Mouse (Mus musculus) hindbrain, embryonic 14.5 days (tissue): ENCODE measurements at regions not wholly inside any gene's neighbourhood (a gene's known extent, or its start where the extent isn't known, plus 50 kb on each side); places are given as distances from the start of the nearest gene placed in this dataset.

Experiments
- ATAC-seq: fragments of 200-750 bp; cut with Nextera tagmentation; 2 replicates; pipeline ENCODE4 v1.8.0; 2017; ENCODE audit warnings: moderate number of reproducible peaks, mild to moderate bottlenecking, moderate TSS enrichment, moderate library complexity; ENCODE audit not compliant: low FRiP score
- DNase-seq: peaks from one replicate; pipeline ENCODE4 v3.0.0-alpha.2; 2015; ENCODE audit warnings: low spot score
- H3K27ac ChIP-seq: fragments of 300-500 bp; sonication (generic); 2 replicates; pipeline ENCODE4 v1.5.1; 2014; ENCODE audit warnings: mild to moderate bottlenecking, moderate library complexity
- H3K27me3 ChIP-seq: fragments of 300-500 bp; sonication (generic); 2 replicates; pipeline ENCODE4 v1.6.1; 2014; ENCODE audit warnings: mild to moderate bottlenecking, low read length, mixed read lengths; ENCODE audit not compliant: control insufficient read depth, insufficient read depth
- H3K36me3 ChIP-seq: fragments of 300-500 bp; sonication (generic); replicated peaks from 2 replicates; pipeline ENCODE4 v1.6.1; 2014; ENCODE audit not compliant: control insufficient read depth, insufficient read depth
- H3K4me1 ChIP-seq: fragments of 300-500 bp; sonication (generic); replicated peaks from 2 replicates; pipeline ENCODE4 v1.6.1; 2014; ENCODE audit warnings: antibody characterized with exemption, low read length, mixed read lengths; ENCODE audit not compliant: control insufficient read depth, insufficient read depth
- H3K4me2 ChIP-seq: fragments of 300-500 bp; sonication (generic); replicated peaks from 2 replicates; pipeline ENCODE4 v1.6.1; 2014; ENCODE audit warnings: mild to moderate bottlenecking, moderate library complexity
- H3K4me3 ChIP-seq: fragments of 300-500 bp; sonication (generic); replicated peaks from 2 replicates; pipeline ENCODE4 v1.5.1; 2014; ENCODE audit warnings: mild to moderate bottlenecking, low read length
- H3K9ac ChIP-seq: fragments of 300-500 bp; sonication (generic); 2 replicates; pipeline ENCODE4 v1.6.1; 2014
- H3K9me3 ChIP-seq: fragments of 300-500 bp; sonication (generic); 2 replicates; pipeline ENCODE4 v1.6.1; 2016; ENCODE audit warnings: low read length; ENCODE audit not compliant: control insufficient read depth
- WGBS: fragments of 180-500 bp; shearing (Covaris S2); extraction: QIAGEN DNeasy Blood & Tissue Kit; methylation state at CpG from one replicate; pipeline ENCODE4 v1.1.7; 2014; 5-methylcytosine and 5-hydroxymethylcytosine counted together

DNA sequence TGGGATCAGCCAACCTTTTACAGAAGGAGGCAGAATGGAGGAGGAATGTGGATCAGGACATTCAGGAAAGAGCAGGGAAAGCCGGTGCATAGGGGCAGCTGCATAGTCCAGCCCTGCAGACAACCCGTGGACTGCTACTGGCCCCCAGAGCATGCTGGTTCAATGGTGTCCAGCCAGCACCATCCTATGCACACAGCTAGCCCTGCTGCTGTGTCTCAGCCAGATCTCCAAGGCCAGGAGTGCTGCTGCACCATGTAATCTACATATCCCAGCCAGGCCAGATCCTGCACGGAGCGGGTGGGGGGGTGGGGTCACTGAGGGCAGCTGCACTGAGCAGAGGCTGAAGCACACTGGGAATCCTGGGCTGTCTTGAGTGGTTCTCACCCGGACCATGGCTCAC lies 165.8 kb upstream of the Rpl38 start:
- DNase-seq (no peak), ATAC-seq (no peak)
- Histone ChIP-seq H3K27ac (no peak overlapping the region), H3K36me3 (no peaks in the 10 kb centered on the region), H3K4me3 (no peak overlapping the region), H3K4me2 (no peak overlapping the region), H3K4me1 (peaks cover 3% of the 10 kb centered on the region; the same call in 1 of the 2 replicates), H3K9me3 (no peaks in the 10 kb centered on the region), H3K9ac (no peak overlapping the region), H3K27me3 (no peaks in the 10 kb centered on the region)
- WGBS: 19% methylated on average over 5 of the region's 5 CpGs

DNA sequence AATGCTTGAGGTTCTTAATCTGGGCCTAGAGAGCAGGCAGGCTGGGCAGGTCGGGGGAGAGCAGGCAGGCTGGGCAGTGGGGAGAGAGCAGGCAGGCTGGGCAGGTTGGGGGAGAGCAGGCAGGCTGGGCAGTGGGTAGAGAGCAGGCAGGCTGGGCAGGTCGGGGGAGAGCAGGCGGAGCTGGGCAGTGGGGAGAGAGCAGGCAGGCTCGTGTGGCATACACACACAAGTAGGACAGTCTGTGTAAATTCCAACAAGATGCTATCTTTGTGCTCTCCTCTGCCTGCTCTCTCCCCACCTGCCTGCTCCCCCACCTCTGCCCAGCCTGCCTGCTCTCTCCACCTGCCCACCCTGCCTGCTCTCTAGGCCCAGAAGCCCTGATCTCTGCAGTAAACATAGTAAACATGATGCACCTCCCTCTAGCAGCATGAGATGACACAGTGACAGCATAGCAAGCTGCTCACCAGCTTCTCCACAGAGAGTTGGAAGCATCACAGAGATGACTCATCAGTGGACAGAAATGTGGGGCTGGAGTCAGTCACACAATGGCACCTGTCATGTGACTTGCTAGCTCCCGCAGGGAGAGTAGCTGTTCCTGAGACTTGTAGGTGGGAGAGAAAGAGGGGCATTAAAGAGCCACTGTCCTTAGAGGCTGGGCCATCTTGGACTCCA lies 166.3 kb upstream of the Rpl38 start:
- 49% methylated on average over 5 of the region's 5 CpGs for WGBS
- Histone ChIP-seq H3K4me1 (peaks cover 3% of the 10 kb centered on the region; the same call in 1 of the 2 replicates), H3K4me2 (no peak overlapping the region), H3K27ac (no peak overlapping the region), H3K4me3 (no peak overlapping the region), H3K9me3 (no peaks in the 10 kb centered on the region), H3K27me3 (no peaks in the 10 kb centered on the region), H3K9ac (no peak overlapping the region), H3K36me3 (no peaks in the 10 kb centered on the region)
- DNase-seq (no peak), ATAC-seq (no peak)

DNA sequence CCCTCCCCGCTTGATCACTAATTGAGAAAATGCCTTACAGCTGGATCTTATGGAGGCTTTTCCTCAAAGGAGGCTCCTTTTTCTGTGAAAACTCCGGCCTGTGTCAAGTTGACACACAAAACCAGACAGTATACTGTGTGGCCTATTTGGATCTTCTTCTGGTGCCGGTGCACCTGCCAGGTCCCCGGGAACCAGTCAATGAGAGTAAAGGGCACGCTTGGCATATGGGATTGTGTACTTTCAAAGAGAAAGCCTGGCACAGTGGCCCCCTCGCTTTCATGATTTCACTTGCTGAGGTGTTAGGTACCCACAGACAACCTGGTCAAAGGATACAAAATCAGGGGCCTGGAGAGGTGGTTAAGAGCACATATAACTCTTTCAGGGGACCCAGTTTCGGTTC lies 167.9 kb upstream of the Rpl38 start:
- Histone ChIP-seq H3K9ac (no peak overlapping the region), H3K4me2 (no peak overlapping the region), H3K4me1 (peaks cover 11% of the 10 kb centered on the region), H3K36me3 (no peaks in the 10 kb centered on the region), H3K4me3 (no peak overlapping the region), H3K27me3 (no peaks in the 10 kb centered on the region), H3K27ac (no peak overlapping the region), H3K9me3 (no peaks in the 10 kb centered on the region)
- ATAC-seq: no peak
- 93% methylated on average over 7 of the region's 7 CpGs for WGBS
- DNase-seq: no peak

DNA sequence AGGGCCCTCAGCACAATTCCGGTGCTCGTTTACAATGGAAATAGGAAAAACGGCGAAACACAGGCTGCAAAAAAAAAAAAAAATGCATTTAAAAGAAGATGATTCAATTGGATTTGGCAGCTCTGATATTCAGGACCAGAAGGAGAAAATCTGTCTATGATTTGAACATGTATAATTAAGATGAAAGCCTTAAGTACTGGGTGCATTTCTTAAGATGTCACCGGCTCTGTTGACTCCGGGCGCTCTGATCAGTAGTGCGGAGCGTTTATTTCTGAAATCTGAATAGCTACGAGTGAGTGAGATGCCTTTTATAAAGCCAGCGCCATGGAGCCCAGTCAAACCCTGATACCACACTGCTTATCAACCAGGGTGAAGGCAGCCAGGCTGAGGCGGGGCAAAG lies 168.7 kb upstream of the Rpl38 start:
- no peaks in the 10 kb centered on the region for H3K9me3 ChIP-seq
- DNase-seq (no peak), ATAC-seq (no peak)
- H3K27ac ChIP-seq: peak overlapping the region; percentile 63; the same call in 1 of the 2 replicates
- no peak overlapping the region for H3K4me2 ChIP-seq
- no peak overlapping the region for H3K9ac ChIP-seq
- H3K27me3 ChIP-seq: no peaks in the 10 kb centered on the region
- H3K4me1 ChIP-seq: peaks cover 17% of the 10 kb centered on the region
- WGBS: 78% methylated on average over 12 of the region's 12 CpGs
- no peaks in the 10 kb centered on the region for H3K36me3 ChIP-seq
- H3K4me3 ChIP-seq: no peak overlapping the region

DNA sequence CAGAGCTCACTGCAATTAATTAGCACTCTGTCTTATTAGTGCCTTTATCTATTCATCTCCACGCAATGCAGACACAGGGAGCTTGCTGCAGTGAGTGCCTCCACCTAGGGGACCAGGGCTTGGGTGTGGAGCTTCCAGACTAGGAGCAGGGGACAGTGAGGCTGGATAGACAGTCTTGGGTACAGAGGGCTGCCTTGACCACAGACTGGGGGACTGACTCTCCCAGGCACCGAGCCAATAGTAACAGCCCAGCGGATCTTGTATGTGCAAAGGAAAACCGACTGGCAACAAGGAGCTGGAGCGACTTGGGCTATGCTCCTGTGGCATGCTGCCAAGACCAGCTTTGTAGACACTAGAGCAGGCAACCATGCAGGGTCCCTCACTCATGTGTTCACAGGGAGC lies 172.8 kb upstream of the Rpl38 start:
- H3K4me3 ChIP-seq: no peak overlapping the region
- ATAC-seq (peak; percentile 74; the same call in 1 of the 2 replicates), DNase-seq (peak; percentile 76)
- H3K4me1 ChIP-seq: peaks cover 15% of the 10 kb centered on the region
- no peaks in the 10 kb centered on the region for H3K36me3 ChIP-seq
- H3K4me2 ChIP-seq: no peak overlapping the region
- no peaks in the 10 kb centered on the region for H3K27me3 ChIP-seq
- 32% methylated on average over 5 of the region's 5 CpGs for WGBS
- H3K27ac ChIP-seq: peak overlapping the region; percentile 34
- H3K9ac ChIP-seq: no peak overlapping the region
- no peaks in the 10 kb centered on the region for H3K9me3 ChIP-seq

DNA sequence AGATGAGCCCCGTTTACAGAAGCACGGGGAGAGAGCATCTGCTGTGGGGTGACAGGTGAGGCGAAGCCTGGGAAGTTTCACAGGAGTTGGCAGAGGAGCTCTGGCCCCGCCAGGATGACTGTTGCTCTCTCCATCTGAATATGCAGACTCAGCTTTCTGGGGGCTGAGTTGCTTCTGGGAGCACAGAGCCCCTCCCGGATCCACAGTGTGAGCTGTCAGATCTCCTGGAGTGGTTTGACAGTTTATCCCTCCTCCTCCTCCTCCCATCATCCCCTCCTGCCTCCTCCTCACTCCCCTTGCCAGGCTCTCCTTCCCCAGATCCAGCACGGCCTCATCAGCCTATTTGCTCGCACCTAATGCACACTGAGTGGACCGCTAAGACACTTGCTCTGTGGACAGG lies 181.9 kb upstream of the Rpl38 start:
- Histone ChIP-seq H3K4me3 (no peak overlapping the region), H3K9me3 (no peaks in the 10 kb centered on the region), H3K27ac (no peak overlapping the region), H3K4me2 (no peak overlapping the region), H3K27me3 (0 out of 2 replicates have a peak, but pooled peaks cover 4% of the 10 kb centered on the region), H3K36me3 (no peaks in the 10 kb centered on the region), H3K9ac (no peak overlapping the region), H3K4me1 (peaks cover 17% of the 10 kb centered on the region; the same call in 1 of the 2 replicates)
- DNase-seq (no peak), ATAC-seq (no peak)
- 26% methylated on average over 8 of the region's 8 CpGs for WGBS

DNA sequence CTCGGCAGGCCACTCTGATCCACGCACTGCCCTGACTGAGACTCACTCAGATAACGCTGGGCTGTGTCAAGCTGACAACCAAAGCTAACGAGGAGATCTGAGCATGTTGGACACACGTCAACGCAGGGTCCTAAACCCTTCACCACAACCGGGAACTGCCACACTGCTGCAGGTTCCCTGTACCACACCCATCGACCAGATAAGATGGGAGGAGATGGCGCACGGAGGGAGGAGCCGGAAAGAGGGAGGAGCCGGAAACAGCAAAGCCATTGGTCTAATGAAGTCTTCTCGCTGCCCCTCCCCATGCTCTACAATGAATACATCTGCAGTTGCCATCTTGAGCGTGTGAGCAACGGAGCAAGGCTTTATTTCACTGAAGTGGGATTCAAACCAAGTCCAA lies 182.9 kb upstream of the Rpl38 start:
- WGBS: 71% methylated on average over 15 of the region's 15 CpGs
- no peak for ATAC-seq
- DNase-seq: no peak
- Histone ChIP-seq H3K36me3 (no peaks in the 10 kb centered on the region), H3K4me3 (no peak overlapping the region), H3K9ac (no peak overlapping the region), H3K9me3 (no peaks in the 10 kb centered on the region), H3K27ac (no peak overlapping the region), H3K4me2 (no peak overlapping the region), H3K4me1 (peaks cover 17% of the 10 kb centered on the region; the same call in 1 of the 2 replicates), H3K27me3 (0 out of 2 replicates have a peak, but pooled peaks cover 4% of the 10 kb centered on the region)

DNA sequence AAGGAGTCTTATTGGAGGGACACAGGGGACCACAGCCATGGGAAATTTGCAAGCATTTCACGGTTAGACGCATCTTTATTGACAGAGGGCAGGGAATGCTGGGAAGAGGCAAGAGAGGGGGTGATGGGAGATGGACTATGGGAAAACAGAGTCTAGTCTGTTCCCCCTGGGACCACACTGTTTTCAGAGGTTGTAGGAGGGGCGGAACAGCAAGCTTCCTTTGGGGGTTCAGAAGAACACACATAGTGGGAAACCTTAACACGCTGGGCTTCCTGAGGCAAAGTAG lies 183.7 kb upstream of the Rpl38 start:
- ATAC-seq: no peak
- Histone ChIP-seq H3K9me3 (no peaks in the 10 kb centered on the region), H3K27ac (no peak overlapping the region), H3K4me1 (peaks cover 17% of the 10 kb centered on the region; the same call in 1 of the 2 replicates), H3K4me2 (no peak overlapping the region), H3K36me3 (no peaks in the 10 kb centered on the region), H3K27me3 (0 out of 2 replicates have a peak, but pooled peaks cover 4% of the 10 kb centered on the region), H3K4me3 (no peak overlapping the region), H3K9ac (no peak overlapping the region)
- 41% methylated on average over 4 of the region's 4 CpGs for WGBS
- DNase-seq: no peak

DNA sequence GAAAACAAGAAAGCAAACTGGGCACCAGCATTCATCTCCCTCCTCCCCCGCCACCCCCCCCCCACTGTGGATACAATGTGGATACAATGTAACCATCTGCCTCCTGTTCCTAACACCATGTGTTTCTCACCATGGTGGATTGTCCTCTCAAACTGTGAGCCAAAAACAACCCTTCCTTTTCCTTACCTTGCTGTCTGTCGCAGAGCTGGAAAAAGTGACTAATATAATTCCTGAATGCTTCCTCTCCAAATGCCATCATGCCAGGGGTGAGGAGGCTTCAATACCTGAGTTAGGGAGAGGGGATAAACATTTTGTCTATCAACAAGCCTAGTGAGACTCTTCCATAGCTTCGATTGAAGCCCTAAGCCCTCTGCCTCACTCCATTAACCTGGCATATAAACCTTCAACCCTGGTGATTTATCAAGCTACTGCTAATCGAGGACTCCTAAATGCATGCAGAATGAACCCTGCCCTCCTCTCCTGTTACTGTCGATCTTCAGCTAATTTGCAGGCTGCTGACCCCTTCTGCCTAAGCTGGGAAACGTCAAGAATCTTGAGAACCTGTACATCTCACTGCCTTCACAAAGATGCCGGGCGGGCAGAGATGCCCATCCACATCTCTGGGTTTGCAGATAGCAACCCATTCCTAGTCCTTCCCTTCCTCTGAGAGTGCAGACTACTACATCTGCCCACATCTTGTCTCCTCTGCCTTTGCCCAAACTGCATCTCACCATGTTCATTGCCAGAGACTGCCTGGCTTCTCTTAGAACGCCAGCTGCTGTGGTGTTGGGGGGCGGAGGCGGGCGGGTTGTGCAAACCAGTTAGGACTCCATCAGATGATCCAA lies 184.3 kb upstream of the Rpl38 start:
- ATAC-seq: no peak
- WGBS: 60% methylated on average over 12 of the region's 12 CpGs

More for the DNA sequence above, 184.3 kb upstream of the Rpl38 start:
- Histone ChIP-seq H3K9ac (no peak overlapping the region), H3K9me3 (no peaks in the 10 kb centered on the region), H3K4me3 (no peak overlapping the region), H3K27ac (no peak overlapping the region), H3K4me1 (peaks cover 17% of the 10 kb centered on the region; the same call in 1 of the 2 replicates), H3K4me2 (no peak overlapping the region), H3K27me3 (0 out of 2 replicates have a peak, but pooled peaks cover 4% of the 10 kb centered on the region), H3K36me3 (no peaks in the 10 kb centered on the region)
- DNase-seq: no peak
